Mouse (Mus musculus): ENCODE measurements around the gene Ebp.
A peak's percentile ranks its signal among the peaks of the same experiment; 100 is the strongest.

The Ebp gene

DNA sequence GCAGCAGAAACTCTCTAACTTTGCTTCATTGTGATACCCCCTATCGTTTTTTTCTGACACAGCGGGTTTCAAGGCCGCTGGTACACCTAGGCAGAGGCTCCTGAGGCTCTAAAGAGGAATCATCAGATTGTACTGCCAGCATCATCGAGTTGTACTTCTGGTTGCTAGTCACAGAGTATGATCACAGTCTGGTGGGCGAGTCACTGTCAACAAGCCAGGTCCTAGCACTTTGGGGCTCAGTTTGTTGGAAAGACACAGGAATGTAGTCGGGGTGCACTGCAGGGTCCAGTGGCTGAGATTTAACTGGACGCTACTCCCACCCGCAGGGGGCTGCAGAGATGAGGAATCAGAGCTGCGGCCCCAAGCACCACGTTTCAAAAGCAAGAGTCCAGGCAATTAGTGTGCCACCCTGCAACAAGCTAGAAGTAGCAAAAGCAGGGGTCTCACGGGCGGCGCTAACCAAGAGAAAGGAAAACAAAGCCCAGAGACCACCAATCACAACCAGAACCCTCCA, 1.1 kb downstream of the Ebp start:
- no peak for DNase-seq (ENCODE audit: low spot score in 2 of 2)

DNA sequence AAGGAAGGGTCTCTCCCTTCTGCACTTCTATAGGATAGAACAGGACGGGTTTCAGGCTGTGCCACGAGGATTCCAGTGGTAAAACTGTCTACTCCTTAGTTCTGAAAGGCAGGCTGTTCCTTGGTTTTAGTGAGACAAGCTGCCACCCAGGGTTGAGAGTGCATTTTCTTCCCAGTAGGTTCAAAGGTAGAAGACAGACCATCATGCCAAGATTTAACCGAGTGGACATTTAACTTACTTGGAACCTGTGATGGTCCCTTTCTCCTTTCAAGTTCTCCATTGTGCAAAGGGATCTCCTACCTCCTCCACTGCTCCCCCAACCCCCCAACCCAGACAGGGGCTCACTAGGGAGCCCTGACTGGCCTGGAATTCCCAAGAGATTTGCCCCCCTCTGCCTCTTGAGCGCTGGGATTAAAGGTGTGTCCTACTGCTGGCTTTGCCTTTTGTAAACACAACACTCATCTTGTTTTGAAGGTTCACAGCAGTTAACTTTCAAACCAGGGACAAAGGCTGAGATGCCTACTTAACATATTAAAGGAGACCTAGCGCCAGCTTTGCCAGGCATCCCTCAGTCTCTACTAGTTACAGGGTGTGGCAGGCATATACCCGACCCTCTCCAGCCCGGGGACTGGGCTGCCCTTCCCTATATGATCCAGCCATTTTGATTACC, 10.3 kb downstream of the Ebp start:
- DNase-seq (ENCODE audit: low spot score in 2 of 2): no peak

DNA sequence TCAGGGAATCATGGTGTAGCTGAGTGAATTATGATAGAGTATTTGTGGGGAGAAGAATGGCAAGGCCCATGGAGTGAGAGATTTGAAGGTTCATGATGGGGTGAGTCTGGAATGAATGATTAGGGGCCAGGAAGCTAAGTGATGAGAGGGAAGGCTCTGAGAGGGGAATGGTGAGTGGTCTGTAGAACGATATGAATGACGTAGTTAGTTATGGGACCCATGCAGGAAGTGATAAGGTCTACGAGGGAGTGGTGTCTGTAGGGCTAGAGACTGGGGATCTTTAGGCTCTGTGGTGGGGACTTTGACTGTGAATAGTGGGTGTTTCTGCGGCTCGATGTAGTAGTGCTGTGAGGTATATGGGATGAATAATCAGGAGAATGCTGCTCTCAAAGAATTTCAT, 13.7 kb downstream of the Ebp start:
- DNase-seq (ENCODE audit: low spot score in 2 of 2): no peak

DNA sequence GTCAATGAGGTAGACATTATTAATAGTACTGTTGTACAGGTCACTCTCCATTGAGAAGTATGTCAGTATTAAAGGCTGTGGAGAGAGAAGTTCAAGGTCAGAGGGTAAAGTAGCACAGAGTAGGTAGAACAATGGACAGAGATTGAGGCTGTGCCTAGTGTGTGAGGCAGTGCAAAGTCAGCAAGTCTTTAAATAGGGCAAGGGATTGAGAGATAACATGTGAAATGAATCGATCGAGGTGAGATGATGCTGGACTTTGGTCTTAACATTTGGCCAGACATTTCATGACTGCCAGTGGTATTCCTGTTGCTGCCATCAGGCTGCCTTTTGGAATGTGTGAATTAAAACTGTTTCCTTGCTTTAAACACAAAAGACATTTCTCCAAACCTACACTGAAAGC, 14.4 kb downstream of the Ebp start:
- DNase-seq (ENCODE audit: low spot score in 2 of 2): no peak

DNA sequence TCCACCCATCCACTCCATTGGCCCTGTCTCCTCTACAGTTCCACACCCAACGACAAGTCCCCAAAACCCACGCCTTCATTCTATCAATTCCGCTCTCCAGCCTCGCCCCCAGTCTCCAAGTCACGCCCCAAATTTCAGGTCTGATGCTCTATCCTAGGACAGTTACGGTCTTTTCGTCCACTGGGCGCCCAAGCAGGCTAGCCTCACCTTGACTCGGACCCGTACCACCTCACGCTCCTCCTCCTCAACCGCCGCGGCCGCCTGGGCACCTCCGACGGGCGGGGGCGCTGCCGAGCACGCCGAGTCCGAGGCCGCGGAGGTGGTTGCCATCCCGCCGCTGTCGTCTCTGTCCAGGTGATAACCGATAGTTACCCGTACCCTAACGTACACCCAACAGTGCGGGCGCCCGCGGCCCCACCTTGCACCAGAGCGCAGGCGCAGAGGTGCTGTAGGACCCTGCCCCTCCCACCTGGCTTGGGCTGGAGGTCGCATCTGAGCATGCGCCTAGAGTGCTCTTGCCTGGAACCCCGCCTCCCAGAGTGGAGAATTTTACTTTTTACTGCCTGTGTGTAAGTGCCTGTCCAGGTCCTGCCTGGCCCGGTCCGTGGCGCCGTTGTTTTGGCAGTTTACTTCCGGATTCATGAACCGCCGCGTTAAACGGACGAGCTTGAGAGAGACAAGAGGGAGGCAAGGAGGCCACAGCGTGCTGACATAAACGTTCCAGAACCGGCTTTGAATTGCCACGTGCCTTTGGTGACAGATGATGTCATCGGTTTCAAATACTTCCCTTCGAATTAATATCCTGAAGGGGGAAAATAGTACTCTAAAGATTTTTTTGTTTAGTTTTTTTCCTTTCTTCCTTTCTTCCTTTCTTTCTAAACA, 17.6 kb downstream of the Ebp start, which contains the start of gene Tbc1d25:
TSS of gene Tbc1d25 (minus strand) at position 678 of the 882 bp plus-strand sequence.
- DNase-seq (ENCODE audit: low spot score in 2 of 2): peak; percentile 65 to 68

DNA sequence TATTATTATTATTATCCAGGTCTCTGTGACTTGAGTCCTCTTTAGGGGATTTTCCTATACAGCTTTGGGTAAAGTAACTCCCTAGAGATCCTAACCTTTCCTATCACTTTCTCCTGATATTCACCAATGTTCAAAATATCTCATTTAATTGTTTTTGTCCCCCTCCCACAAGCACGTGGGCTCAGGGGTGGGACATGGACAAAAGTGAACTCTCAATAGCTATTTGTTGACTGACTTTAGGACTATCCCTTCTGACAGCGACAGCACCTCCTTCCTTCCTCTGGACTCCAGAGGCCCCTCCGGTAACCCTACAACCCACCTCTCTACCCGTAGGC, 18.2 kb downstream of the Ebp start:
- DNase-seq (ENCODE audit: low spot score in 2 of 2): no peak

DNA sequence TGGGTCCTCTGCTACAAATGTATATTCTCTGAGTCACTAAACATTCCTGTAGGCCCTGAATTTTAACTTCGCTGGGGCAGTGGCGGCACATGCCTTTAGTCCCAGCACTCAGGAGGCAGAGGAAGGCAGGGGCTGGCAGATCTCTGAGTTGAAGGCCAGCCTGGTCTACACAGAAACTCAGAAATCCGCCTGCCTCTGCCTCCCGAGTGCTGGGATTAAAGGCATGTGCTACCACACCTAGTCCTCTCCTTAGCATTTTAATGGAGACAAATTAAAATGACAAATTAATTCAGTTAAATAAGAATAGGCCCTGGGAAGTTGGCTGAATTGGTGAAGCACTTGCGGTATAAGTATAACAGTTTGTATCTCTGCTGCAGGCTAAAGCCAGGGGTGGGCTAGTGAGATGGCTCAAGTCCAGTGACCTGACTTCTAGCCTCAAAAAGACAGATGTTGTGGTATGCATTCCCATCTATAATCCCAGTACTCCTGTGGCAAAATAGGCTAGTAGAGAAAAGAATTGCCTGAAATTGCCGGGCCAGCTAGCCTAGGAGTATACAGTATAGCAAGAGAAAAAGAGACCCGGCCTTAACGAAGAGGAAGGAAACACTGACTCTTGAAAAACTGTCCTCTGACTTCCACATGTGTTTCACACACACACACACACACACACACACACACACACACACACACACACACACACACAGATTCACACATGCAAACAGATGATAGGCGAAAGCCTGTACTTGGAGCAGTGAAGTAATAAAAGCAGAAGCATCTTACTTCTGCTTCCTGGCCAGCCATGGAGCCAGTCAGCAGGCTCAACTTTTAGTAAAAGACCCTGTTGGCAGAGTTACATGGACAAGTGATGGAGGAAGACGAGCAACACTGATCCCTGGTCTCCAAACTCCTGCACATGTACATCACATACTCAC, 25.3 kb downstream of the Ebp start:
- no peak for DNase-seq (ENCODE audit: low spot score in 2 of 2)

DNA sequence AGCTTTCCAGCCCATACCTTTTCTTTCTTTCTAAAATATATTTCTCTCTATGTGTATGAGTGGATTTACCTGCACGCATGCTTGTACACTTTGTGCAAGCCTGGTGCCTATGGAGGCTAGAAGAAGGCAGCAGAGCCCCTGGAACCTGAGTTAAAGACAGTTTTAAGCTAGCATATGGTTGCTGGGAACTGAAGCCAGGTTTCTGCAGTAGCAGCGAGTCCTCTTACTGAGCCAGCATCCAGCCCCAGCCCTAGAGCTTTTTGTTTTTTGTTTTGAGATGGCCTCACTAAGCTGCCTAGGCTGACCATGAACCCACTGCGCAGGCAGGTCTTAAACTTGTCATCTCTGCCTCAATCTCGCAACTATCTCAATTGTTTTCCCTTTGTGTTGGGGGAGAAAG, 28.8 kb downstream of the Ebp start:
- no peak for DNase-seq (ENCODE audit: low spot score in 2 of 2)

DNA sequence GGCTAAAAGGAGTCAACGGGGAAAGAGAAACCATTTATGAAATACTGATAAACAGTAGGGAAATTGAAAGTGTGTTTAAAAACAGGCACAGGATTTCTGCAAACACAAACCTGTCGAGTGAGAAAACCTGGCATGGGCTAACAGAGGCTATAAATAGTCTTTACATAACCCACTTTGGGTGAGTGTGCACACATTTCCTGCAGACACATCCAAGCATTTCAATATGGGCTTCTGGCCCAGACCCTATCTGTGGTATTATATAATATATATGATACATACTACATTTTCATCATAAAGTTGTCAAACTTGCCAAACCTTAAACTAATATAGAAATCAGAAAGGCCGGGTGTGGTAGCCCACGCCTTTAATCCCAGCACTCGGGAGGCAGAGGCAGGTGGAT, 30.2 kb downstream of the Ebp start:
- DNase-seq (ENCODE audit: low spot score in 2 of 2): no peak

DNA sequence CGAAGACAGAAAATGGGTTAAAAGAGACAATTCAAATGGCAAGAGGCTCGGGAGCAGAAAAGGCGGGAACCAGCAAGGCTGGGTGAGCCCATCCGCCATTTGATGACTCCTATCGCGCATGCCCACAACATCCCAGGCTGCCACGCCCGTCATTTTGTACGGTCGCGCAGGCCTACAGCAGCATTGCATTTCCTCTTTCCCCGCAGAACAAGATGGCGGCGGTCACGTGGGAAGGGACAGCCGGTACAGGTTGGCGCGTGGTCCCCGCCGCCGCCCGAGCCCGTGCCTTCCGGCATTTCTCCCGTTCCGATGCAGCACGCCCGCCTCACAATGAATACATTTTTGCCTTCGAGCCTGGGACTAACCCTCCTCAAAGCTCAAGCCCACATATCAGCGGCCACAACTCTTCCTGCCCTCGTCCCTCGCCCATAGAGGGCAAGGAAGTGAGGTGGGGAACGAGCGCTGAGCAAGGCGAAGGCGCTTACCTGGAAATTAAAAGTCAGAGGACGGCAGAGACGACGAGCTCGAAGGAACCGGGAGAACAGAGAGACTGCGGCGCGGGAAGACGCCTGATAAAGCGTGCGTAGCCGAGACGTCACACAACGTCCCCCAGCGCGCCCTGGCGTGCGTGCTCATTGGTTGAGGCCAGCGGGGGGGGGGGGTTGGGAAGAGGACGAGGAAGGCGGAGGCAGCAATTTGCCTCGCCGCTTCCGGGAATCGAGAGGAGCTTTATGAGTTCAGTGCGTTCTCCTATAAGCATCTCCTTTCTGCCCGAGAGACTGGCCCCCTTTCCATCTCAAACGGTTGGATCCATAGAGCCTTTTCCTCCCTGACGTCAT, 47.9 kb downstream of the Ebp start, which contains the start of gene Rbm3:
TSS of gene Rbm3 (minus strand) at position 728 of the 839 bp plus-strand sequence.
- DNase-seq (ENCODE audit: low spot score in 2 of 2): peak; percentile 80 to 82

DNA sequence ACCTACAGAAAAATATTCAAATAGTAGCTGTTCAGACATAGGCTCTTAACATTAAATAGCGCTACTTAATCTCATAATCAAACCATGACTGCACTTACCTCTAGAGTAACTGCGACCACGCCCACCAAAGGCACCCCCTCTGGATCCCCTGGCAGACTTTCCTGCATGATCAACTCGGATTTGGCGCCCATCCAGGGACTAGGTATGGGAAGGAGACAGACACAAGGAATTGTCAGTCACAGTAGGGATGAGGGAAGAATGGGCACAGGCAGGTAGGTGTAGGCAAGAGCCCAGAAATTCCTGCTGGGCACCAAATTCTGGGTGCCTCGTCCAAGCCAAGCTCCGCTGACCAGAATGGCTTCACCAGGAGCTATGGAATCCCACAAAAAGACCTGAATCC, 49.6 kb downstream of the Ebp start:
- no peak for DNase-seq (ENCODE audit: low spot score in 2 of 2)

DNA sequence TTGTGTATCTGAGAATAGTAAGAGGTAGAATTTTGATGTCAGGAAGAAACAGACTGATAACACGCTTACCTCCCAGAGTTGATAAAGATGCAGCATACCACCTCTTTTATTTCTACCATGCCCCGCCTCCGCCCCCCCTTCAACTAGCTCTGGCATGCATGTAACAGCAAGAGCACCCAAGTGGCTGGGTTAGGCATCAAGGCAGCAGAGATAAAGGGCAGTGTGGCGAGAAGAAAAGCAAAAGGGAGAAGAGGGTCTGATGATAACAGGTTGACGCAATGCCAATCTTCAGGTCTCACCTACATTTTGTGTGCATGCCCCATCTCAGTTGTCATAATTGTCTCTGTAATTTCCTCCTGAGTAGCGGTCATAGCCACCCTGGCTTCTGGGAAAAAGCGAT, 50.4 kb downstream of the Ebp start:
- no peak for DNase-seq (ENCODE audit: low spot score in 2 of 2)

DNA sequence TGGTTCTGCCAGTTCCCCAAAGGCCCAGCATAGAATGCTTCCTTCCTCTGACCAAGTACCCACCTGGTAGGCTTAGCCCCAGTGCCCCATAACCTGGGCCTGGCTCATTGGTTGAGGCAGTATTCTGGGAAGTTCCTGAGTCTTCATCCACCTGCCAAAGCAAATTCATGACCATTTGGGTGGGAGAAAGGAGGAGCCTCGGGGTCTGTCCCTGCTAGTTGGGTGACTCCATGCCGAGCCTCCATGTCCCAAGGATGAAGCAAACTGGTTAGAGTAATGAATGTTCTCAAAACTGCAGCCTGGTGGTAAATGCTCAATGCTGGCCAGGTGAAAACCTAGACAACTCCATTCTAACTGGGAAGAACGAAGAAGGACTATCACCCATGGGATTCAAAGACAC, 52.3 kb downstream of the Ebp start:
- DNase-seq (ENCODE audit: low spot score in 2 of 2): no peak

DNA sequence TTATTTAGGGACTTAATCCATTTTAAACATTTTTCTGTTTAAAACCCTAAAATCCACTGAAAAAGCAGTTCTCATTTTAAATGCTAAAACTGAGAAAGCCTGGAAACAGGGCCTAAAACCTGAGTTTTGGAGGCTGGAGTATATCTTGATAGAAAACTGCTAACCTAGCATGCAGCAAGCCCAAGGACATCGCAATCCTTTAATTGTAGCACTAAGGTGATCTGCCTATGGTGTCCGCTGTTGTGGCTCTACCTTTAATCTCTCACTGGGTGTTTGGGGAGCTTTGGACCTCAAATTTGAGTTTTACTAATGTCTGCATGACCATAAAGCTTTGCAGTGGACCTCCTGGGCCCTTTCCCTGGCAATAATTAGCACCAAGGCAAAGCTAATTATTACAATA, 52.9 kb downstream of the Ebp start:
- no peak for DNase-seq (ENCODE audit: low spot score in 2 of 2)

DNA sequence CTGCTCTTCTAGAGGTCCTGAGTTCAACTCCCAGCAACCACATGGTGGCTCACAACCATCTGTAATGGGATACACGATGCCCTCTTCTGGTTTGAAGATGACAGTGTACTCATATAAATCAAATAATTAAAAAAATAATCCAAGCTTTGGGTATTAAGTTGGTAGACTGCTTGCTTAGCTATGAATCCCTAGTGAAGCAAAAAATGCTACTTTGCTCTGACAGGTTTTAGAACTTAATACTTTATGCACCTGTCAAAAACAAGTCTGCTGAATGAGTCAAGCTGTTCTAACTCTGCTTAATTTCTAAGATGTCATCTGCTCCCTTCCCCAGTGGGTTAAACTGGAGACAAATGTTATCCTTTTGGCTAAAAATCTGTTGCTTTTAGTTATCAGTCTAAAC, 53.8 kb downstream of the Ebp start:
- no peak for DNase-seq (ENCODE audit: low spot score in 2 of 2)

DNA sequence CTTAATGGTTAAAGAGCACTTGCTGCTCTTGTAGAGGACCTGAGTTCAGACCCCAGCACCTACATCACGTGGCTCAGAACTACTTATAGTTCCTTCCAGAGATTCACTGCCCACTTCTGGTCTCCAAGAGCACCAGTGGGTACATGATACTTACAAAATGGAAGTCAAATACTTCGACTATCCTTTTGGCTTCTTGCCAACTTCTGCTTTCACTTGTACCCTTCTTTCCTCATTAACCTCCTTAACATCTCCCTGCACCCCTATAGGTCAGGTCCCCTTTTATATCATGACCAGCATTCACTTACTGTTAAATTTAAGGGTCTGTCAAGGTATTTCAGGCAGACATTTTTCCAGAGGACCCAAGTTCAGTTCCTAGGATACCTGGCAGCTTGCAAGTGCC, 57.4 kb downstream of the Ebp start:
- no peak for DNase-seq (ENCODE audit: low spot score in 2 of 2)

Measured in frontal cortex, postnatal 14 days (tissue).